Mouse (Mus musculus) inflammation-experienced regulatory T-cells (primary cell): ENCODE results near the gene Emx1. TPM values are rescaled to one million over a fixed set of nuclear protein-coding genes. Genes with fewer than 3 reads are reported as not detected.

Experiments used
- polyA plus RNA-seq, 2 experiments: library from polyadenylated mRNA; unstranded; fragments of 100-300 nt; shearing (Covaris generic); gene quantifications; one replicate each; pipeline ENCODE4 v1.2.1; 2017

The Emx1 gene
- not detected for polyA plus RNA-seq

DNA sequence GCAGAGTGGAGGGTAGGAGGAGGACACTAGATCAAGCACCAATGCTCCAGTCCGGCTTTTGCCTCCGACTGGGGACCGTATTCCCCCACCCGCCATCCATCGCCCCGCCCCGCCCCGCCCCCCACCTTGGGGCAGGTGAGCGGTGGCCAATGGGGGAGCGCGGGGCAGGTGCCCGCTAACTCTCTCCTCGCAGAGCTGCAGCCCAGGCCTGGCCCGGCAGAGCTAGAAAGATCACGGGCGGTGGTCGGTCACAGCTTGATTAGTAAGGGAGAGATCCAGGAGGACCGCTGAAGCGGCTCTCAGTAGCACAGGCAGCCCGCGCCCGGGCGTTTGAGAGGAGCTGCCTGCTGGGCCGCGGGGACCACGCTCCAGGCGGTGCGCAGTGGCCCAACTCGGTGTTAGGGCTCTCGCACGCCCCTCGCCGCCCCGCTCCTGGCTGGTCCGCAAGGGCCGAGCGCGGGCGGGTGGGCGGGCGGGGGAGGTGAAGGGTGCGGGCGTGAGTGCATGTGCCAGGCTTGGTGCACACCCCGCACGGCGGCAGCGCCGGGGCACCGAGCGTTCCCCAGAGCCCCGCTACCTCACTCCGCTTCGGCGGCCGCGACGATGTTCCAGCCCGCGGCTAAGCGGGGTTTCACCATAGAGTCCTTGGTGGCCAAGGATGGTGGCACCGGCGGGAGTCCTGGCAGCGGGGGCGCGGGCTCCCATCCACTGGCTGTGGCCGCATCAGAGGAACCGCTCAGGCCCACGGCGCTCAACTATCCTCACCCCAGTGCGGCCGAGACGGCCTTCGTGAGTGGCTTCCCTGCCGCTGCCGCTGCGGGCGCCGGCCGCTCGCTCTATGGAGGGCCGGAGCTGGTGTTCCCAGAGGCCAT lies at the start of gene Emx1:
Emx1 (plus strand) TSS at position 99 of the 872 bp plus-strand sequence.

Other genes starting within 250 kb of the Emx1 start
- gene Exoc6b, start 117.9 kb upstream of the Emx1 start, polyA plus RNA-seq = 10 to 100 TPM; 23.9 to 29.2 TPM
- gene Spr, start 49.7 kb upstream of the Emx1 start, polyA plus RNA-seq = 10 to 100 TPM; 77.1 to 88.8 TPM
- gene Sfxn5, start 146.0 kb downstream of the Emx1 start, polyA plus RNA-seq = 1 to 10 TPM in 1 of 2 experiments, under 1 TPM in 1; 0.75 to 1.1 TPM
- gene Rab11fip5, start 187.2 kb downstream of the Emx1 start, polyA plus RNA-seq = under 1 TPM; 0.70 to 0.94 TPM
- under 1 TPM; 0.16 to 0.58 TPM for gene Noto, start 236.4 kb downstream of the Emx1 start, polyA plus RNA-seq
- 10 to 100 TPM; 50.4 to 50.7 TPM for gene Smyd5, start 244.6 kb downstream of the Emx1 start, polyA plus RNA-seq